Mouse (Mus musculus): ENCODE measurements around the gene Tusc2. TPM values are rescaled to one million over a fixed set of nuclear protein-coding genes. Genes with fewer than 3 reads are reported as not detected.

Tusc2 gene
- polyA plus RNA-seq, 1 experiment = 23.5 TPM

GRCm38 (mm10) chr9:107542721-107543120 is 20.3 kb upstream of the Tusc2 start:
- Histone ChIP-seq H3K36me3 (ENCODE audit: control insufficient read depth, insufficient read depth, low read length, poor library complexity, severe bottlenecking) (peaks cover 10% of the 10 kb centered on the region), H3K4me1 (ENCODE audit: control insufficient read depth, insufficient read depth, low read length) (no peaks in the 10 kb centered on the region), H3K4me3 (ENCODE audit: low read depth, low read length) (peak overlapping the region; percentile 98), H3K9me3 (replicated peaks; ENCODE audit: control insufficient read depth, insufficient read depth, low read length, poor library complexity, severe bottlenecking) (no peaks in the 10 kb centered on the region), H3K9ac (ENCODE audit: low read depth, poor library complexity, severe bottlenecking) (peak overlapping the region; percentile 60), H3K27ac (ENCODE audit: insufficient read depth, low read length) (no peak overlapping the region), H3K27me3 (ENCODE audit: control insufficient read depth, insufficient read depth, low read length, poor library complexity, severe bottlenecking) (no peaks in the 10 kb centered on the region)
- no peak for TF ChIP-seq CTCF (IDR thresholded peaks at IDR 0.05; ENCODE audit: low read depth, low read length)
- TF ChIP-seq EP300 (IDR thresholded peaks at IDR 0.05; ENCODE audit: insufficient read depth, low read depth, low read length) = no peak
- TF ChIP-seq POLR2A (IDR thresholded peaks at IDR 0.05; ENCODE audit: insufficient read depth, low read length) = no peak

- Histone ChIP-seq H3K27me3 (ENCODE audit: control insufficient read depth, insufficient read depth, low read length, poor library complexity, severe bottlenecking) (no peaks in the 10 kb centered on the region), H3K4me1 (ENCODE audit: control insufficient read depth, insufficient read depth, low read length) (no peaks in the 10 kb centered on the region), H3K27ac (ENCODE audit: insufficient read depth, low read length) (no peak overlapping the region), H3K4me3 (ENCODE audit: low read depth, low read length) (no peak overlapping the region), H3K9me3 (replicated peaks; ENCODE audit: control insufficient read depth, insufficient read depth, low read length, poor library complexity, severe bottlenecking) (no peaks in the 10 kb centered on the region), H3K9ac (ENCODE audit: low read depth, poor library complexity, severe bottlenecking) (no peak overlapping the region), H3K36me3 (ENCODE audit: control insufficient read depth, insufficient read depth, low read length, poor library complexity, severe bottlenecking) (peaks cover 6% of the 10 kb centered on the region; the same call in 1 of the 2 replicates)
- TF ChIP-seq CTCF (IDR thresholded peaks at IDR 0.05; ENCODE audit: low read depth, low read length) = no peak
- no peak for TF ChIP-seq POLR2A (IDR thresholded peaks at IDR 0.05; ENCODE audit: insufficient read depth, low read length)
- no peak for TF ChIP-seq EP300 (IDR thresholded peaks at IDR 0.05; ENCODE audit: insufficient read depth, low read depth, low read length)
Observed at GRCm38 (mm10) chr9:107543299-107543698, 19.8 kb upstream of the Tusc2 start.

- no peaks in the 10 kb centered on the region for H3K9me3 ChIP-seq (replicated peaks; ENCODE audit: control insufficient read depth, insufficient read depth, low read length, poor library complexity, severe bottlenecking)
- H3K27ac ChIP-seq (ENCODE audit: insufficient read depth, low read length) = no peak overlapping the region
- TF ChIP-seq CTCF (IDR thresholded peaks at IDR 0.05; ENCODE audit: low read depth, low read length) (no peak), POLR2A (IDR thresholded peaks at IDR 0.05; ENCODE audit: insufficient read depth, low read length) (no peak), EP300 (IDR thresholded peaks at IDR 0.05; ENCODE audit: insufficient read depth, low read depth, low read length) (no peak)
- no peaks in the 10 kb centered on the region for H3K27me3 ChIP-seq (ENCODE audit: control insufficient read depth, insufficient read depth, low read length, poor library complexity, severe bottlenecking)
- H3K36me3 ChIP-seq (ENCODE audit: control insufficient read depth, insufficient read depth, low read length, poor library complexity, severe bottlenecking) = no peaks in the 10 kb centered on the region
- no peaks in the 10 kb centered on the region for H3K4me1 ChIP-seq (ENCODE audit: control insufficient read depth, insufficient read depth, low read length)
- no peak overlapping the region for H3K4me3 ChIP-seq (ENCODE audit: low read depth, low read length)
- H3K9ac ChIP-seq (ENCODE audit: low read depth, poor library complexity, severe bottlenecking) = no peak overlapping the region
Observed at GRCm38 (mm10) chr9:107544196-107544700, 18.8 kb upstream of the Tusc2 start.

GRCm38 (mm10) chr9:107544729-107545128 is 18.3 kb upstream of the Tusc2 start:
- no peaks in the 10 kb centered on the region for H3K4me1 ChIP-seq (ENCODE audit: control insufficient read depth, insufficient read depth, low read length)
- no peak overlapping the region for H3K27ac ChIP-seq (ENCODE audit: insufficient read depth, low read length)
- H3K9me3 ChIP-seq (replicated peaks; ENCODE audit: control insufficient read depth, insufficient read depth, low read length, poor library complexity, severe bottlenecking) = no peaks in the 10 kb centered on the region
- H3K4me3 ChIP-seq (ENCODE audit: low read depth, low read length) = no peak overlapping the region
- no peak overlapping the region for H3K9ac ChIP-seq (ENCODE audit: low read depth, poor library complexity, severe bottlenecking)
- H3K36me3 ChIP-seq (ENCODE audit: control insufficient read depth, insufficient read depth, low read length, poor library complexity, severe bottlenecking) = no peaks in the 10 kb centered on the region
- H3K27me3 ChIP-seq (ENCODE audit: control insufficient read depth, insufficient read depth, low read length, poor library complexity, severe bottlenecking) = no peaks in the 10 kb centered on the region
- TF ChIP-seq CTCF (IDR thresholded peaks at IDR 0.05; ENCODE audit: low read depth, low read length) (no peak), EP300 (IDR thresholded peaks at IDR 0.05; ENCODE audit: insufficient read depth, low read depth, low read length) (no peak), POLR2A (IDR thresholded peaks at IDR 0.05; ENCODE audit: insufficient read depth, low read length) (no peak)

- Histone ChIP-seq H3K9me3 (replicated peaks; ENCODE audit: control insufficient read depth, insufficient read depth, low read length, poor library complexity, severe bottlenecking) (no peaks in the 10 kb centered on the region), H3K4me1 (ENCODE audit: control insufficient read depth, insufficient read depth, low read length) (peaks cover 3% of the 10 kb centered on the region)
- TF ChIP-seq CTCF (IDR thresholded peaks at IDR 0.05; ENCODE audit: low read depth, low read length) = no peak
- TF ChIP-seq POLR2A (IDR thresholded peaks at IDR 0.05; ENCODE audit: insufficient read depth, low read length) = no peak
- TF ChIP-seq EP300 (IDR thresholded peaks at IDR 0.05; ENCODE audit: insufficient read depth, low read depth, low read length) = no peak
Observed at GRCm38 (mm10) chr9:107545199-107545598, 17.9 kb upstream of the Tusc2 start.

GRCm38 (mm10) chr9:107545602-107546001 is 17.5 kb upstream of the Tusc2 start:
- peaks cover 3% of the 10 kb centered on the region for H3K4me1 ChIP-seq (ENCODE audit: control insufficient read depth, insufficient read depth, low read length)
- no peaks in the 10 kb centered on the region for H3K9me3 ChIP-seq (replicated peaks; ENCODE audit: control insufficient read depth, insufficient read depth, low read length, poor library complexity, severe bottlenecking)
- H3K9ac ChIP-seq (ENCODE audit: low read depth, poor library complexity, severe bottlenecking) = no peak overlapping the region
- H3K27ac ChIP-seq (ENCODE audit: insufficient read depth, low read length) = no peak overlapping the region
- TF ChIP-seq CTCF (IDR thresholded peaks at IDR 0.05; ENCODE audit: low read depth, low read length) (peak; percentile 94), EP300 (IDR thresholded peaks at IDR 0.05; ENCODE audit: insufficient read depth, low read depth, low read length) (no peak), POLR2A (IDR thresholded peaks at IDR 0.05; ENCODE audit: insufficient read depth, low read length) (no peak)
- H3K36me3 ChIP-seq (ENCODE audit: control insufficient read depth, insufficient read depth, low read length, poor library complexity, severe bottlenecking) = no peaks in the 10 kb centered on the region
- no peaks in the 10 kb centered on the region for H3K27me3 ChIP-seq (ENCODE audit: control insufficient read depth, insufficient read depth, low read length, poor library complexity, severe bottlenecking)
- H3K4me3 ChIP-seq (ENCODE audit: low read depth, low read length) = no peak overlapping the region

More at GRCm38 (mm10) chr9:107545199-107545598, 17.9 kb upstream of the Tusc2 start:
- Histone ChIP-seq H3K27me3 (ENCODE audit: control insufficient read depth, insufficient read depth, low read length, poor library complexity, severe bottlenecking) (no peaks in the 10 kb centered on the region), H3K9ac (ENCODE audit: low read depth, poor library complexity, severe bottlenecking) (no peak overlapping the region), H3K27ac (ENCODE audit: insufficient read depth, low read length) (no peak overlapping the region), H3K4me3 (ENCODE audit: low read depth, low read length) (no peak overlapping the region), H3K36me3 (ENCODE audit: control insufficient read depth, insufficient read depth, low read length, poor library complexity, severe bottlenecking) (no peaks in the 10 kb centered on the region)
